Mouse (Mus musculus) MEL (cell line): Measurements from ENCODE around the gene Prkce. TPM values are rescaled to one million over a fixed set of nuclear protein-coding genes. Genes with fewer than 3 reads are reported as not detected.
A peak's percentile ranks its signal among the peaks of the same experiment; 100 is the strongest.

Experiments
- DNase-seq: peaks from one replicate; pipeline ENCODE4 v3.0.0; 2011; ENCODE audit warnings: low read depth, low spot score
- H3K27ac ChIP-seq: 2 replicates; pipeline ENCODE4 v1.5.1; 2012; ENCODE audit warnings: low read depth, mild to moderate bottlenecking, control low read depth, low read length, moderate library complexity; ENCODE audit not compliant: control insufficient read depth
- H3K27me3 ChIP-seq, 2 experiments: fragments of 150-350 bp in 1 of 2; sonication (generic) in 1 of 2; 2 replicates each; pipeline ENCODE4 v1.6.1; 2012; ENCODE audit warnings: low read length in 2 of 2, mild to moderate bottlenecking in 2 of 2, improper control_type of control experiment in 1 of 2, moderate library complexity in 1 of 2; ENCODE audit not compliant: insufficient read depth in 2 of 2, control insufficient read depth in 1 of 2
- H3K36me3 ChIP-seq, 2 experiments: 2 replicates each; pipeline ENCODE4 v1.6.1; 2012 to 2014; ENCODE audit warnings: low read length in 2 of 2, improper control_type of control experiment in 1 of 2, inconsistent platforms in 1 of 2, mild to moderate bottlenecking in 1 of 2; ENCODE audit not compliant: insufficient read depth in 2 of 2, control insufficient read depth in 1 of 2
- H3K4me1 ChIP-seq, 2 experiments: fragments of 150-350 bp in 1 of 2; sonication (generic) in 1 of 2; 2 replicates each; pipeline ENCODE4 v1.6.1; 2012; ENCODE audit warnings: low read length in 2 of 2, improper control_type of control experiment in 1 of 2, mild to moderate bottlenecking in 1 of 2; ENCODE audit not compliant: insufficient read depth in 2 of 2, control insufficient read depth in 1 of 2
- H3K4me3 ChIP-seq, 2 experiments: fragments of 150-350 bp in 1 of 2; sonication (generic) in 1 of 2; 2 replicates each; pipeline ENCODE4 v1.5.1; 2012; ENCODE audit warnings: low read depth in 2 of 2, low read length in 2 of 2, mild to moderate bottlenecking in 2 of 2, moderate library complexity in 2 of 2, control low read depth in 1 of 2, improper control_type of control experiment in 1 of 2; ENCODE audit not compliant: control insufficient read depth in 1 of 2, insufficient read depth in 1 of 2
- H3K79me2 ChIP-seq: 2 replicates; pipeline ENCODE4 v1.6.1; 2012; ENCODE audit warnings: mild to moderate bottlenecking, low read length, moderate library complexity; ENCODE audit not compliant: control insufficient read depth, poor library complexity, insufficient read depth
- H3K9ac ChIP-seq: 2 replicates; pipeline ENCODE4 v1.6.1; 2012; ENCODE audit warnings: low read depth, mild to moderate bottlenecking, control low read depth, low read length, moderate library complexity; ENCODE audit not compliant: control insufficient read depth, poor library complexity, severe bottlenecking
- H3K9me3 ChIP-seq: fragments of 150-350 bp; sonication (generic); replicated peaks from 2 replicates; pipeline ENCODE4 v1.6.1; 2012; ENCODE audit warnings: mild to moderate bottlenecking, low read length, improper control_type of control experiment, moderate library complexity; ENCODE audit not compliant: insufficient read depth
- BHLHE40 ChIP-seq: IDR thresholded peaks from 2 replicates; pipeline ENCODE4 v1.6.1; 2012; ENCODE audit warnings: low read depth, mild to moderate bottlenecking, inconsistent platforms, low read length, improper control_type of control experiment, borderline replicate concordance
- CHD1 ChIP-seq: IDR thresholded peaks from 2 replicates; pipeline ENCODE4 v1.6.1; 2012; ENCODE audit warnings: low read depth, mild to moderate bottlenecking, inconsistent platforms, low read length, improper control_type of control experiment
- CHD2 ChIP-seq: IDR thresholded peaks from 2 replicates; pipeline ENCODE4 v1.6.1; 2011; ENCODE audit warnings: low read length, improper control_type of control experiment
- CTCF ChIP-seq, 3 experiments: IDR thresholded peaks in 2 of 3; conservative IDR thresholded peaks in 1 of 3; 2 replicates each; pipeline ENCODE4 v1.5.1; 2011 to 2012; ENCODE audit warnings: low read length in 3 of 3, low read depth in 2 of 3, mild to moderate bottlenecking in 2 of 3, improper control_type of control experiment in 1 of 3, inconsistent platforms in 1 of 3, mixed read lengths in 1 of 3, moderate library complexity in 1 of 3; ENCODE audit not compliant: control insufficient read depth in 1 of 3, insufficient read depth in 1 of 3, poor library complexity in 1 of 3, severe bottlenecking in 1 of 3
- ELF1 ChIP-seq: IDR thresholded peaks from 2 replicates; pipeline ENCODE4 v1.6.1; 2014; ENCODE audit warnings: low read depth, mild to moderate bottlenecking, inconsistent platforms, low read length, improper control_type of control experiment, moderate library complexity
- ETS1 ChIP-seq: IDR thresholded peaks from 2 replicates; pipeline ENCODE4 v1.6.1; 2012; ENCODE audit warnings: low read depth, mild to moderate bottlenecking, inconsistent platforms, low read length, improper control_type of control experiment, moderate library complexity
- GABPA ChIP-seq: IDR thresholded peaks from 2 replicates; pipeline ENCODE4 v1.6.1; 2012; ENCODE audit warnings: low read depth, mild to moderate bottlenecking, inconsistent platforms, low read length, improper control_type of control experiment, moderate library complexity
- GATA1 ChIP-seq: IDR thresholded peaks from 2 replicates; pipeline ENCODE4 v1.6.1; 2011; ENCODE audit warnings: low read depth, low read length, improper control_type of control experiment
- HCFC1 ChIP-seq: IDR thresholded peaks from 2 replicates; pipeline ENCODE4 v1.6.1; 2012; ENCODE audit warnings: low read depth, mild to moderate bottlenecking, inconsistent platforms, low read length, improper control_type of control experiment, moderate library complexity
- JUND ChIP-seq: IDR thresholded peaks from 2 replicates; pipeline ENCODE4 v1.6.1; 2011; ENCODE audit warnings: low read depth, mild to moderate bottlenecking, improper control_type of control experiment, low read length
- KAT2A ChIP-seq: conservative IDR thresholded peaks from 2 replicates; pipeline ENCODE4 v1.6.1; 2012; ENCODE audit warnings: low read depth, low read length, improper control_type of control experiment, inconsistent platforms
- MAZ ChIP-seq: IDR thresholded peaks from 2 replicates; pipeline ENCODE4 v1.6.1; 2012; ENCODE audit warnings: low read depth, mild to moderate bottlenecking, inconsistent platforms, low read length, improper control_type of control experiment
- MEF2A ChIP-seq: IDR thresholded peaks from 2 replicates; pipeline ENCODE4 v1.6.1; 2014; ENCODE audit warnings: low read depth, mild to moderate bottlenecking, inconsistent platforms, low read length, improper control_type of control experiment; ENCODE audit not compliant: poor library complexity, insufficient replicate concordance, severe bottlenecking; ENCODE audit errors: extremely low read depth
- MYB ChIP-seq: IDR thresholded peaks from 2 replicates; pipeline ENCODE4 v1.6.1; 2011; ENCODE audit warnings: mild to moderate bottlenecking, low read depth, low read length, improper control_type of control experiment
- MYC ChIP-seq: IDR thresholded peaks from 2 replicates; pipeline ENCODE4 v1.6.1; 2011; ENCODE audit warnings: low read depth, mild to moderate bottlenecking, low read length, improper control_type of control experiment, moderate library complexity
- NELFE ChIP-seq: IDR thresholded peaks from 2 replicates; pipeline ENCODE4 v1.6.1; 2011; ENCODE audit warnings: low read depth, low read length, improper control_type of control experiment
- NRF1 ChIP-seq: IDR thresholded peaks from 2 replicates; pipeline ENCODE4 v1.6.1; 2014; ENCODE audit warnings: low read depth, mild to moderate bottlenecking, inconsistent platforms, low read length, improper control_type of control experiment, moderate library complexity; ENCODE audit not compliant: poor library complexity, insufficient read depth, severe bottlenecking
- POLR2A ChIP-seq, 2 experiments: IDR thresholded peaks; 2 replicates each; pipeline ENCODE4 v1.6.1; 2011 to 2012; ENCODE audit warnings: low read length in 2 of 2, mild to moderate bottlenecking in 2 of 2, control low read depth in 1 of 2, improper control_type of control experiment in 1 of 2, low read depth in 1 of 2, moderate library complexity in 1 of 2; ENCODE audit not compliant: control insufficient read depth in 1 of 2, insufficient read depth in 1 of 2, poor library complexity in 1 of 2
- POLR2AphosphoS2 ChIP-seq: IDR thresholded peaks from 2 replicates; pipeline ENCODE4 v1.6.1; 2011; ENCODE audit warnings: low read length, improper control_type of control experiment
- POLR2AphosphoS5 ChIP-seq: IDR thresholded peaks from 2 replicates; pipeline ENCODE4 v1.6.1; 2012; ENCODE audit warnings: low read depth, borderline replicate concordance, mild to moderate bottlenecking, inconsistent platforms, low read length, moderate library complexity, mixed read lengths
- RAD21 ChIP-seq: IDR thresholded peaks from 2 replicates; pipeline ENCODE4 v1.6.1; 2011; ENCODE audit warnings: mild to moderate bottlenecking, low read depth, low read length, improper control_type of control experiment
- SIN3A ChIP-seq: IDR thresholded peaks from 2 replicates; pipeline ENCODE4 v1.6.1; 2012; ENCODE audit warnings: low read length, improper control_type of control experiment, inconsistent platforms
- TAL1 ChIP-seq: IDR thresholded peaks from 2 replicates; pipeline ENCODE4 v1.6.1; 2012; ENCODE audit warnings: mild to moderate bottlenecking, inconsistent platforms, low read length, moderate library complexity, mixed read lengths
- TBP ChIP-seq: IDR thresholded peaks from 2 replicates; pipeline ENCODE4 v1.8.0; 2011; ENCODE audit warnings: low read depth, low read length, improper control_type of control experiment
- TCF12 ChIP-seq: IDR thresholded peaks from 2 replicates; pipeline ENCODE4 v1.6.1; 2014; ENCODE audit warnings: low read depth, mild to moderate bottlenecking, inconsistent platforms, low read length, improper control_type of control experiment, moderate library complexity
- USF1 ChIP-seq: IDR thresholded peaks from 2 replicates; pipeline ENCODE4 v1.6.1; 2014; ENCODE audit warnings: low read depth, mild to moderate bottlenecking, inconsistent platforms, low read length, improper control_type of control experiment, moderate library complexity
- USF2 ChIP-seq, 2 experiments: IDR thresholded peaks; 2 replicates each; pipeline ENCODE4 v1.6.1; 2011 to 2012; ENCODE audit warnings: improper control_type of control experiment in 2 of 2, low read length in 2 of 2, borderline replicate concordance in 1 of 2, inconsistent platforms in 1 of 2, low read depth in 1 of 2, mild to moderate bottlenecking in 1 of 2; ENCODE audit not compliant: insufficient read depth in 1 of 2
- ZKSCAN1 ChIP-seq: IDR thresholded peaks from 2 replicates; pipeline ENCODE4 v1.6.1; 2012; ENCODE audit warnings: low read depth, mild to moderate bottlenecking, inconsistent platforms, low read length, improper control_type of control experiment, moderate library complexity
- ZMIZ1 ChIP-seq: IDR thresholded peaks from 2 replicates; pipeline ENCODE4 v1.6.1; 2012; ENCODE audit warnings: low read depth, mild to moderate bottlenecking, inconsistent platforms, low read length, improper control_type of control experiment, moderate library complexity
- polyA plus RNA-seq, 2 experiments: library from polyadenylated mRNA; stranded (reverse) in 1 of 2; unstranded in 1 of 2; fragments of >175 nt in 1 of 2; fragments of >200 nt in 1 of 2; gene quantifications; 2 replicates each; pipeline versions ENCODE4 v1.2.1 to v1.2.4; 2012; ENCODE audit warnings: low replicate concordance in 2 of 2, low read depth in 1 of 2; ENCODE audit not compliant: insufficient read length in 2 of 2, insufficient read depth in 1 of 2, missing spikeins in 1 of 2
- total RNA-seq: library from RNA; depleted of rRNA; stranded (reverse); fragments of 300-350 nt; gene quantifications from 2 replicates; pipeline ENCODE4 v1.2.3, GENCODE M21; 2012

Prkce gene
- total and polyA plus RNA-seq, 3 experiments, result 3.0 to 5.3 TPM; not detected in 1

DNA sequence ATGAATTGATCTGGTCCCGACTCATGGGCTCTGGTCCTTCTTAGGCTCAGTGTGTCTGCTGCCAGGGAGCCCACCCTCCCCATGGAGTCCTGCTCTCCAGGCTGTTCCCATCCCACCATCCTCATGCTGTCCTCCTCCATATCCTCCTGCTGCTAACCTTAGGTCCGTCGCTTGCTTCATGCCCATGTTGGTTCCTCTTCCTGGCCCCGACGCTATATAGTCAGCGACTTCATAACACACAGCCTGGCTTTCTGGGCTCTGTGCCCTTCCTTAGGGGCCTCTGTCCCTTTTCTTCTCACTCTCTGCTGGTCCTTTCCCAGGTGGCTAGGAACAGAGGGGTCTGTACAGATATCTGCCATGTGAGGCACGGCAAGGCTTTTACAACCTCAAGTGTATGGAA lies 138.6 kb downstream of the Prkce start:
- H3K4me3 ChIP-seq, result no peak overlapping the region

DNA sequence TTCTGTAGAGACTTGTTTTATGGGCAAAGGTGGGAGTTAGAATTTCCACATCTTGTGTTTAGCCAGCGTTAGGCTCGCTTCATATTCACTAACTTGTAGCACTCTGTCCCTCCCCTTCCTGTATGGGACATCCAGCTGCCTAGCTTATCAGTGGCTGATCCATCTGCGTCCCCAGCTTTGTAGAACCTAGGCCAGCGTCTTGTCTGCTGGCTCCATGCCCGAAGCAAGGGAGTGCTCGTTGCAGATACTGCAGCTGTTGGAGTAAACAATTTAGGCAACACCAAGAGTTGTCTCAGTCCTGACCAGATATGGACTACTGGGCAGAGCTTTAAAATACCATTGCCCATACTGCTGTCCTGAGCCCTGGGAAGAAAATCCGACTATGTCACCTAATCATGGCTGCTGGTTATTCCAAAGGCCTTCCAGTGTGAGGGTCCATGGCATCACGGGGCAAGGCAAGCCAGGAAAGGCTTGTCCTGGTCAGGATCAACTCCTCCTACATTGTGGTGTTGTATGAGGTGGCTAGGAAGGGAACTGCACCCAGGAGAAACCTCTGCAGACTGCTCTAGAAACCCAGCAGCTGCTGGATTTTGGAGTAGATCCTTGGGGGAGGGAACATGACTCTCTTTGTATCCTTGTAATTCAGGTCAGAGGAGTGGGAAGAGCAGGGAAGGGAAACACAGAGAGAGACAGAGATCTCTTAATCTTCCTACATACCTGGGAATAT lies 146.0 kb downstream of the Prkce start:
- Histone ChIP-seq H3K36me3 (peaks cover 0 to 19% of the 10 kb centered on the region in 2 experiments; a peak in 2 of 4 replicates), H3K27ac (peak overlapping the region; percentile 10), H3K9me3 (no peaks in the 10 kb centered on the region), H3K4me1 (peaks cover 18% of the 10 kb centered on the region in 2 experiments), H3K4me3 (peak overlapping the region in 1 of 2 experiments; percentile 6; a peak in 1 of 4 replicates), H3K9ac (no peak overlapping the region), H3K79me2 (no peaks in the 10 kb centered on the region), H3K27me3 (no peaks in the 10 kb centered on the region)
- DNase-seq, result peak; percentile 94
- TF ChIP-seq MYB, result no peak
- TF ChIP-seq GATA1, result peak; percentile 98
- no peak for TF ChIP-seq USF1
- peak; percentile 45; the same call in 1 of the 2 replicates for TF ChIP-seq ELF1
- no peak for TF ChIP-seq POLR2AphosphoS5
- peak in 1 of 3 experiments; percentile 21; a peak in 1 of 6 replicates for TF ChIP-seq CTCF (IDR thresholded peaks at IDR 0.05 in 2 of 3, conservative IDR thresholded peaks at IDR 0.05 in 1 of 3; ENCODE audit: control insufficient read depth in 1 of 3, insufficient read depth in 1 of 3, low read depth in 2 of 3, low read length in 3 of 3, poor library complexity in 1 of 3, severe bottlenecking in 1 of 3)
- TF ChIP-seq HCFC1, result peak; percentile 61; the same call in 1 of the 2 replicates
- peak; percentile 98 for TF ChIP-seq TAL1
- no peak for TF ChIP-seq ZKSCAN1
- no peak for TF ChIP-seq NELFE
- no peak for TF ChIP-seq POLR2A (IDR thresholded peaks at IDR 0.05; ENCODE audit: control insufficient read depth in 1 of 2, insufficient read depth in 1 of 2, low read depth in 1 of 2, low read length in 2 of 2, poor library complexity in 1 of 2)
- peak; percentile 100 for TF ChIP-seq TCF12
- TF ChIP-seq JUND, result no peak
- peak; percentile 99 for TF ChIP-seq ETS1
- no peak for TF ChIP-seq NRF1
- TF ChIP-seq RAD21, result no peak
- TF ChIP-seq MAZ, result no peak
- TF ChIP-seq USF2 (IDR thresholded peaks at IDR 0.05; ENCODE audit: borderline replicate concordance in 1 of 2, insufficient read depth in 1 of 2, low read depth in 1 of 2, low read length in 2 of 2), result no peak
- TF ChIP-seq SIN3A, result peak; percentile 92
- TF ChIP-seq KAT2A, result no peak
- TF ChIP-seq CHD2, result no peak
- TF ChIP-seq CHD1, result no peak
- TF ChIP-seq MYC, result no peak
- no peak for TF ChIP-seq GABPA
- no peak for TF ChIP-seq ZMIZ1
- no peak for TF ChIP-seq MEF2A

More for the DNA sequence above, 138.6 kb downstream of the Prkce start:
- H3K9ac ChIP-seq, result no peak overlapping the region
- no peaks in the 10 kb centered on the region for H3K79me2 ChIP-seq
- H3K27ac ChIP-seq, result no peak overlapping the region
- DNase-seq, result no peak
- no peaks in the 10 kb centered on the region for H3K27me3 ChIP-seq
- H3K4me1 ChIP-seq, result peaks cover 15 to 33% of the 10 kb centered on the region in 2 experiments
- no peaks in the 10 kb centered on the region for H3K9me3 ChIP-seq
- TF ChIP-seq RAD21, result no peak
- no peak for TF ChIP-seq TAL1
- TF ChIP-seq ZMIZ1, result no peak
- no peak for TF ChIP-seq GABPA
- TF ChIP-seq MYC, result no peak
- TF ChIP-seq BHLHE40, result no peak
- no peak for TF ChIP-seq POLR2AphosphoS2
- TF ChIP-seq KAT2A, result no peak
- TF ChIP-seq ETS1, result no peak
- TF ChIP-seq TBP, result no peak
- TF ChIP-seq JUND, result no peak
- peaks cover 0 to 23% of the 10 kb centered on the region in 2 experiments; a peak in 2 of 4 replicates for H3K36me3 ChIP-seq
